In the genomic region with DNA sequence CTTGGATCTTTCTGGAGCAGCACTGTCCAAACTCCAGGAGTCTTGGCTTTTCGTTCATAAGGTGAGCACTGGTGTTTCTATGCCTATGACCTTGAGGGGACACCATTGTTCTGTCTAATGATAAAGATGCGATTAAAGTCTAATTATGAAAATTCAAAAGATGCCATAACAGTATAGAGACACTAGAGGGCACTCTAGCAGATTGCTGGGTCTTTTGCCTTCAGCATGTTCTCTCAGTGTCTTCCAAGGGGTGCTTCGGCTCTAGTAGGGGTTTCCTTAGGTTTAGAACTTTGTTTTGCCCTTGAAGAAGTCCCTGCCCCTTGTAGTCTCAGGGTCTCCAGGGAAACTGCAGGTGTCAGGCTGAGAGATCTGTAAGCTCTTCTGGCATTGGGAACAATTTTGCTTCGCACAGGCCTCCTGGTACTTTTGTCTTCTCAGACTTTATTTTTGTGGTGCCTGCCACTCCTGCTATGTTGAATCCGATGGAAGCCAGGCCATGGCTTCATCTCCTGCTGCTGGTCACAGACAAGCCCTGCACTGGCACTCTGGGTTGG, we compare ENCODE assay signal across 12 mouse cellular contexts. TPM values are rescaled to one million over a fixed set of nuclear protein-coding genes. Genes with fewer than 3 reads are reported as not detected.
DNase-seq lines count a peak whose midpoint lies in the region; ATAC-seq and TF ChIP-seq lines count a peak whose summit lies in the region.
"Had no signal": no experiment of that assay in that cellular context is flagged by ENCODE, and none has a peak within 500 bp of the region (broad histone marks: within the 10 kb centered on the region; RNA-seq: fewer than 3 reads in every experiment).

No protein-coding gene starts in this region.

- no peak overlapping the region for H3K4me2 ChIP-seq in lung, embryonic 14.5 days
- H3K4me2 ChIP-seq: heart, embryonic 15.5 days; limb, embryonic 13.5 days had no signal

- no peak overlapping the region for H3K4me3 ChIP-seq in lung, embryonic 14.5 days (ENCODE audit: low read depth, low read length)
- H3K4me3 ChIP-seq: heart, embryonic 15.5 days; limb, embryonic 13.5 days had no signal

- no peak overlapping the region for H3K9ac ChIP-seq in lung, embryonic 14.5 days
- H3K9ac ChIP-seq: heart, embryonic 15.5 days; limb, embryonic 13.5 days had no signal

- TF ChIP-seq CTCF in lung, embryonic 14.5 days (IDR thresholded peaks at IDR 0.05; ENCODE audit: low read depth), result peak; percentile 59

- H3K36me3 ChIP-seq in lung, embryonic 14.5 days (ENCODE audit: insufficient read depth), result no peaks in the 10 kb centered on the region
- H3K36me3 ChIP-seq: heart, embryonic 15.5 days; limb, embryonic 13.5 days had no signal

- DNase-seq in frontal cortex, postnatal 25 days (ENCODE audit: low spot score in 2 of 2), result no peak
- DNase-seq in lung, embryonic 14.5 days, result peak; percentile 51
- no peak for DNase-seq in lung, postnatal 25 days (ENCODE audit: low spot score)
- DNase-seq in retina, postnatal 7 days (ENCODE audit: low read depth, low spot score), result peak; percentile 25
- DNase-seq in urinary bladder, postnatal 36 days (ENCODE audit: low spot score in 2 of 2), result no peak
- DNase-seq: cerebellum, adult 11 months had no signal

- H3K4me1 ChIP-seq in lung, embryonic 14.5 days (ENCODE audit: insufficient read depth), result no peaks in the 10 kb centered on the region
- H3K4me1 ChIP-seq: heart, embryonic 15.5 days; limb, embryonic 13.5 days had no signal

- 40% methylated on average over 5 of the region's 5 CpGs for WGBS in lung, embryonic 14.5 days

- no peaks in the 10 kb centered on the region for H3K9me3 ChIP-seq in lung, embryonic 14.5 days (ENCODE audit: low read depth, low read length)
- H3K9me3 ChIP-seq: heart, embryonic 15.5 days; limb, embryonic 13.5 days had no signal

- H3K27ac ChIP-seq in lung, embryonic 14.5 days (ENCODE audit: low read depth), result no peak overlapping the region
- H3K27ac ChIP-seq: heart, embryonic 15.5 days; limb, embryonic 13.5 days had no signal

- no peaks in the 10 kb centered on the region for H3K27me3 ChIP-seq in lung, embryonic 14.5 days (ENCODE audit: insufficient read depth, low read length)
- H3K27me3 ChIP-seq: limb, embryonic 13.5 days had no signal

- peak; percentile 51; the same call in 1 of the 2 replicates for ATAC-seq in frontal cortex, adult (ENCODE audit: low TSS enrichment)
- ATAC-seq in lung, embryonic 14.5 days (ENCODE audit: insufficient read depth), result no peak
- ATAC-seq in common myeloid progenitor, adult 5-6 weeks (replicated peaks; ENCODE audit: low read depth, poor library complexity, severe bottlenecking), result peak; percentile 55
- no peak for ATAC-seq in inflammation-experienced regulatory T-cells, adult 6 months

RNA-seq across cellular contexts. Expression of gene Rspo4, which starts 19.6 kb away (rescaled TPM):
- polyA plus RNA-seq in lung, embryonic 14.5 days (2014; fragmentation: Nextera tagmentation; extraction: Ambion mirVana), result 0.17 and 0.27 TPM in 2 replicates
- not detected in 2 replicates for total RNA-seq in common myeloid progenitor, adult 5-6 weeks (2017)
- polyA plus RNA-seq in inflammation-experienced regulatory T-cells, adult 6 months (2017; shearing (Covaris generic)), result not detected
- polyA plus RNA-seq: heart, embryonic 15.5 days; large intestine, adult 2 months had no signal

RNA-seq across cellular contexts. Expression of gene Angpt4, which starts 48.7 kb away (rescaled TPM):
- 0.23 and 0.32 TPM in 2 replicates for polyA plus RNA-seq in lung, embryonic 14.5 days (2014; fragmentation: Nextera tagmentation; extraction: Ambion mirVana)
- total RNA-seq in common myeloid progenitor, adult 5-6 weeks (2017), result not detected in 2 replicates
- polyA plus RNA-seq in inflammation-experienced regulatory T-cells, adult 6 months (2017; shearing (Covaris generic)), result not detected

Comparison
In these comparisons a context has a peak if more than half of its experiments do, and no peak if none do; other contexts are left out.
1. DNase-seq: peak in lung, embryonic 14.5 days (single experiment) and retina, postnatal 7 days (single experiment); none in frontal cortex, postnatal 25 days (0 of 2), lung, postnatal 25 days (single experiment) and urinary bladder, postnatal 36 days (0 of 2).
2. ATAC-seq: peak in frontal cortex, adult (single experiment) and common myeloid progenitor, adult 5-6 weeks (single experiment); none in lung, embryonic 14.5 days (single experiment) and inflammation-experienced regulatory T-cells, adult 6 months (single experiment).